Mouse (Mus musculus) CH12.LX (cell line): ENCODE results near the gene Eepd1.

Source experiments
- CHD1 ChIP-seq: IDR thresholded peaks from 2 replicates; pipeline ENCODE4 v1.6.1; 2012; ENCODE audit warnings: low read depth, low read length, improper control_type of control experiment, inconsistent platforms
- CTCF ChIP-seq, 2 experiments: IDR thresholded peaks in 1 of 2; conservative IDR thresholded peaks in 1 of 2; 2 replicates each; pipeline ENCODE4 v1.5.1; 2011 to 2012; ENCODE audit warnings: low read depth in 2 of 2, low read length in 2 of 2, improper control_type of control experiment in 1 of 2, inconsistent platforms in 1 of 2, mild to moderate bottlenecking in 1 of 2, moderate library complexity in 1 of 2
- KAT2A ChIP-seq: IDR thresholded peaks from 2 replicates; pipeline ENCODE4 v1.6.1; 2012; ENCODE audit warnings: low read length, improper control_type of control experiment, inconsistent platforms; ENCODE audit not compliant: insufficient replicate concordance
- MAX ChIP-seq: IDR thresholded peaks from 2 replicates; pipeline ENCODE4 v1.6.1; 2011; ENCODE audit warnings: low read length, improper control_type of control experiment
- TBP ChIP-seq: conservative IDR thresholded peaks from 2 replicates; pipeline ENCODE4 v1.6.1; 2011; ENCODE audit warnings: low read depth, low read length, improper control_type of control experiment
- USF1 ChIP-seq: IDR thresholded peaks from 2 replicates; pipeline ENCODE4 v1.6.1; 2014; ENCODE audit warnings: low read depth, mild to moderate bottlenecking, inconsistent platforms, low read length, improper control_type of control experiment

DNA sequence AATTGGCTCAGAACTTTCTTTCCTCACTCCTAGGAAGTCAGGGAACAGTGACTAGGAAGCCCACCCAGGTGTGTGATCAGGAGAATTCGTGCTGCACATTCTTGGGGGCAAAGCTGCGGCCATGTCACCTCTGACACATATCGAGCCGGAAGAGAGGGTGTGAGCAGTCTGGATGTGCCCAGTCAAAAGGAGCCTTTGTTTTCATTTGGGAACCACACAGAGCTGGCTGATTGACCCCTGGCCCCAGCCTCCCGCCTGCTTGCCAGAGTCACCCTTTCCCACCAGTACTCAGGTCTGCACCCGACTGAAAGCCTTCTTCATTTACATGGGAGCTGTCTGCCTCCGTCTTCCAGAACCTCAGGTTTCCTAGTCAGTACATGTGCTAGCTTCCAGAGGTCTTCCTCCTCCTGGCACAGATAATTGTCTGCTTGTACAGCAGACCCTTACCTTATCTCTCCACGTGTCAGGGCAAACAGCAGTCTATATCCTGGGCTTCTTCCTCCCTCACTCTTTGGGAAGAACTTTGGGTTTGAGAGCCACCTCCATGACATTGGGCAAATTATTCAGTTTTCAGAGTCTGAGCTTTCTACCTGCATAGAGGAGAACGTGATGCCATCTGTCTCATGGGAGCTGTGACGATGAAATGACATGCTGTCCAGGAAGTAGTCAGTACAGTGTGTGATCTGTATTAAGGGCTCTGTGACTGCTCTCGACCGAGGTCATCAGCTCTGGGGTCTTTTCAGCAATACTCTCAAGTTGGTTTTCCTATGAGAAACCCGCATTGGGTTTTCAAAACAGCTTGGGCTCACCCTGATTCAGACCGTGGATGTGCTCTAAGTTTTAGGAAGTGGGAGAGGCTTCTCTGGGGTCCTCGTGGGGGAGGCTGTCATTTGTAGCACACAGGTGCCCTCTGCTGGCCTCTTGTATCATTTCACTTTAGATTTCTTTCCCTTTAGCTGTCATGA is 110.3 kb downstream of the Eepd1 start:
- TF ChIP-seq KAT2A (no peak), CTCF (conservative IDR thresholded peaks at IDR 0.05 in 1 of 2, IDR thresholded peaks at IDR 0.05 in 1 of 2; ENCODE audit: low read depth in 2 of 2, low read length in 2 of 2) (peak; percentile 51 to 93), USF1 (no peak), CHD1 (no peak), MAX (peak; percentile 81), TBP (peak; percentile 53; the same call in 1 of the 2 replicates)
